ENCODE assay signal across 7 mouse cellular contexts in the genomic region with DNA sequence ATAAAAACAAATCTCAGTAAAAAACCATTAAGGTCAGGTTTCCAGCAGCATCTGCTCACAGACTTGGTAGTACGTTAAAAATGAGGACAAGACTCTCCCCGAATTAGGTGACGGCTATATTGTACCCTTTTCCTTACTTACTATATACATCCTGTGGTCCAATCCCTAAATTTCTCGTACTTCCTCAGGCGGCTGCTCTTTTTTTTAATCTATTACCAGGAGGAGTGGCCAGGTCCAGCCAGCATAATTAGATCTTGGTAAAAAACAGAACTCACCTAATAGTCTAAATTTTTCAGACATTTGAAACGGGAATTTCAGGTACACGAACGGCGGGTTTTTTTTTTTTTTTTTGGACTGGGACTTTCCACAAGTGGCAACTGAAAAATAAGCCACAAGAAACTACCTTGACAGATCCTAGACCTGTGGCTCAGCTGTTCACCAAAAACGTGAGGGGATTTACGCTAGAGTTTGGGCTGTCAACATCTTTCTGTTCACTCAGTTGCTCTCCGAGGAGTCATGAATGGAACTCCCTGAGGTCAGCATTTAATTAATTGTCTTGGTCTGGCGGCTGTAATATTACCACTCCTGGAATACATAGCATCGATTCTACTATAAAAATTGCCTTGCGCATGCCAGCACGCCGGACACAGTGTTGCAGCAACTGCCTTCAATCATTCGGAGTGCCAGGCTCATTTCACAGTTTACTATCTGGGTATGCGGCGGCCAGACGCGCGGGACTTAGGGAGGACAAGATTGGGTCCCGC. TPM values are rescaled to one million over a fixed set of nuclear protein-coding genes. Genes with fewer than 3 reads are reported as not detected.
DNase-seq lines count a peak whose midpoint lies in the region; ATAC-seq and TF ChIP-seq lines count a peak whose summit lies in the region.

No protein-coding gene starts in this region.

- H3K27me3 ChIP-seq in lung, postnatal 0 days (replicated peaks; ENCODE audit: insufficient read depth, low read length) = no peaks in the 10 kb centered on the region
- H3K27me3 ChIP-seq in limb, embryonic 12.5 days = no peaks in the 10 kb centered on the region
- H3K27me3 ChIP-seq in stomach, embryonic 14.5 days (ENCODE audit: control insufficient read depth, insufficient read depth, low read length) = no peaks in the 10 kb centered on the region

- no peak for TF ChIP-seq EP300 in lung, postnatal 0 days (IDR thresholded peaks at IDR 0.05)

- 10% methylated on average over 24 of the region's 24 CpGs for WGBS in lung, postnatal 0 days
- WGBS in limb, embryonic 12.5 days = 13% methylated on average over 24 of the region's 24 CpGs
- 14% methylated on average over 24 of the region's 24 CpGs for WGBS in stomach, embryonic 14.5 days

- TF ChIP-seq CTCF in lung, postnatal 0 days (IDR thresholded peaks at IDR 0.05) = no peak
- TF ChIP-seq CTCF in embryonic fibroblast, embryonic 13.5 days (IDR thresholded peaks at IDR 0.05; ENCODE audit: borderline replicate concordance, insufficient read depth, low read length) = no peak

- ATAC-seq in lung, postnatal 0 days = no peak
- ATAC-seq in limb, embryonic 12.5 days (ENCODE audit: insufficient number of reproducible peaks, insufficient read depth, low FRiP score, low TSS enrichment, low read depth) = no peak
- no peak for ATAC-seq in stomach, embryonic 14.5 days (ENCODE audit: insufficient number of reproducible peaks, insufficient read depth, low FRiP score, low read depth)

- no peak overlapping the region for H3K9ac ChIP-seq in lung, postnatal 0 days (replicated peaks; ENCODE audit: low read depth)
- no peak overlapping the region for H3K9ac ChIP-seq in limb, embryonic 12.5 days (replicated peaks)
- H3K9ac ChIP-seq in stomach, embryonic 14.5 days (replicated peaks; ENCODE audit: low read depth, low read length) = no peak overlapping the region

- DNase-seq in lung, postnatal 0 days (ENCODE audit: low spot score) = no peak
- DNase-seq in lung, adult 18-20 months = no peak
- DNase-seq in adrenal gland, adult 2 months = no peak
- DNase-seq in layer of hippocampus, adult 8-10 months (ENCODE audit: low spot score in 2 of 2) = no peak

- H3K36me3 ChIP-seq in lung, postnatal 0 days (ENCODE audit: insufficient read depth, low read length) = no peaks in the 10 kb centered on the region
- peaks cover 11% of the 10 kb centered on the region for H3K36me3 ChIP-seq in limb, embryonic 12.5 days
- H3K36me3 ChIP-seq in stomach, embryonic 14.5 days (ENCODE audit: control insufficient read depth, insufficient read depth, low read length) = no peaks in the 10 kb centered on the region

- peak overlapping the region; percentile 57; the same call in 1 of the 2 replicates for H3K27ac ChIP-seq in lung, postnatal 0 days (ENCODE audit: low read length)
- H3K27ac ChIP-seq in embryonic fibroblast, embryonic 13.5 days (ENCODE audit: insufficient read depth, low read length) = no peak overlapping the region
- 0 out of 2 replicates have a peak overlapping the region, but pooled peaks have one; percentile 32 for H3K27ac ChIP-seq in limb, embryonic 12.5 days
- no peak overlapping the region for H3K27ac ChIP-seq in stomach, embryonic 14.5 days (ENCODE audit: low read length)

- TF ChIP-seq POLR2A in embryonic fibroblast, embryonic 13.5 days (IDR thresholded peaks at IDR 0.05; ENCODE audit: low read depth, low read length) = 0 out of 2 replicates have a peak, but pooled peaks have one; percentile 19

- peaks cover 17% of the 10 kb centered on the region; the same call in 1 of the 2 replicates for H3K4me1 ChIP-seq in lung, postnatal 0 days (ENCODE audit: insufficient read depth, low read depth, low read length)
- H3K4me1 ChIP-seq in embryonic fibroblast, embryonic 13.5 days (ENCODE audit: control insufficient read depth, insufficient read depth, low read length) = no peaks in the 10 kb centered on the region; the same call in none of the 2 replicates
- peaks cover 41% of the 10 kb centered on the region for H3K4me1 ChIP-seq in limb, embryonic 12.5 days (replicated peaks)
- H3K4me1 ChIP-seq in stomach, embryonic 14.5 days (ENCODE audit: control insufficient read depth, insufficient read depth, low read length) = peaks cover 40% of the 10 kb centered on the region

- H3K9me3 ChIP-seq in lung, postnatal 0 days (ENCODE audit: low read length) = no peaks in the 10 kb centered on the region
- no peaks in the 10 kb centered on the region for H3K9me3 ChIP-seq in limb, embryonic 12.5 days
- no peaks in the 10 kb centered on the region for H3K9me3 ChIP-seq in stomach, embryonic 14.5 days (ENCODE audit: control insufficient read depth, low read depth, low read length)

- H3K4me2 ChIP-seq in lung, postnatal 0 days (replicated peaks; ENCODE audit: low read depth, low read length) = peak overlapping the region; percentile 64
- peak overlapping the region; percentile 97 for H3K4me2 ChIP-seq in limb, embryonic 12.5 days
- peak overlapping the region; percentile 50 for H3K4me2 ChIP-seq in stomach, embryonic 14.5 days (replicated peaks; ENCODE audit: low read depth, low read length)

- H3K4me3 ChIP-seq in lung, postnatal 0 days (ENCODE audit: low read depth, low read length) = peak overlapping the region; percentile 27; the same call in 1 of the 2 replicates
- H3K4me3 ChIP-seq in embryonic fibroblast, embryonic 13.5 days (ENCODE audit: insufficient read depth, low read length) = peak overlapping the region; percentile 40
- H3K4me3 ChIP-seq in limb, embryonic 12.5 days (replicated peaks) = peak overlapping the region; percentile 86
- peak overlapping the region; percentile 25 for H3K4me3 ChIP-seq in stomach, embryonic 14.5 days (ENCODE audit: low read depth, low read length)

RNA-seq across cellular contexts. Expression of a gene that starts 0.8 kb away (rescaled TPM):
- polyA plus RNA-seq in lung, postnatal 0 days (2015; fragmentation: Nextera tagmentation; extraction: Ambion mirVana) = 16.9 and 17.9 TPM in 2 replicates
- polyA plus RNA-seq in embryonic fibroblast, embryonic 13.5 days (2011; ENCODE audit: insufficient read length, low read depth, missing spikeins) = 18.6 and 25.3 TPM in 2 replicates
- 42.6 and 47.2 TPM in 2 replicates for polyA plus RNA-seq in limb, embryonic 12.5 days (2016; fragmentation: Nextera tagmentation; extraction: Ambion mirVana)
- 24.7 and 27.2 TPM in 2 replicates for polyA plus RNA-seq in stomach, embryonic 14.5 days (2014; fragmentation: Nextera tagmentation; extraction: Ambion mirVana)
- 10 to 100 TPM; 29.2 to 32.5 TPM for total RNA-seq in adrenal gland, adult 2 months (2021)
- 26.4 and 29.8 TPM in 2 replicates for polyA plus RNA-seq in adrenal gland, adult 2 months (2012; rRNA removed)
- total RNA-seq in layer of hippocampus, adult 8-10 months (2022) = 10 to 100 TPM; 49.4 to 61.5 (median 52.8) TPM

RNA-seq across cellular contexts. Expression of a gene that starts 2.1 kb away (rescaled TPM):
- polyA plus RNA-seq in lung, postnatal 0 days (2015; fragmentation: Nextera tagmentation; extraction: Ambion mirVana) = 12.7 and 13.9 TPM in 2 replicates
- 28.4 and 32.0 TPM in 2 replicates for polyA plus RNA-seq in embryonic fibroblast, embryonic 13.5 days (2011; ENCODE audit: insufficient read length, low read depth, missing spikeins)
- 33.0 and 36.1 TPM in 2 replicates for polyA plus RNA-seq in limb, embryonic 12.5 days (2016; fragmentation: Nextera tagmentation; extraction: Ambion mirVana)
- polyA plus RNA-seq in stomach, embryonic 14.5 days (2014; fragmentation: Nextera tagmentation; extraction: Ambion mirVana) = 15.3 and 16.0 TPM in 2 replicates
- 10 to 100 TPM; 29.1 to 30.1 TPM for total RNA-seq in adrenal gland, adult 2 months (2021)
- polyA plus RNA-seq in adrenal gland, adult 2 months (2012; rRNA removed) = 33.8 and 38.2 TPM in 2 replicates
- total RNA-seq in layer of hippocampus, adult 8-10 months (2022) = 10 to 100 TPM; 43.5 to 54.0 (median 46.4) TPM

RNA-seq across cellular contexts. Expression of a gene that starts 19.2 kb away (rescaled TPM):
- polyA plus RNA-seq in lung, postnatal 0 days (2015; fragmentation: Nextera tagmentation; extraction: Ambion mirVana) = 167 and 168 TPM in 2 replicates
- 131 and 148 TPM in 2 replicates for polyA plus RNA-seq in embryonic fibroblast, embryonic 13.5 days (2011; ENCODE audit: insufficient read length, low read depth, missing spikeins)
- polyA plus RNA-seq in limb, embryonic 12.5 days (2016; fragmentation: Nextera tagmentation; extraction: Ambion mirVana) = 217 and 238 TPM in 2 replicates
- polyA plus RNA-seq in stomach, embryonic 14.5 days (2014; fragmentation: Nextera tagmentation; extraction: Ambion mirVana) = 236 and 237 TPM in 2 replicates
- total RNA-seq in adrenal gland, adult 2 months (2021) = 100 to 1,000 TPM in 1 of 2 experiments, 10 to 100 TPM in 1; 93.3 to 114 TPM
- polyA plus RNA-seq in adrenal gland, adult 2 months (2012; rRNA removed) = 11.0 and 13.7 TPM in 2 replicates
- 100 to 1,000 TPM in 3 of 4 experiments, 10 to 100 TPM in 1; 89.4 to 103 (median 101) TPM for total RNA-seq in layer of hippocampus, adult 8-10 months (2022)

RNA-seq across cellular contexts. Expression of a gene that starts 30.8 kb away (rescaled TPM):
- 43.5 and 45.3 TPM in 2 replicates for polyA plus RNA-seq in lung, postnatal 0 days (2015; fragmentation: Nextera tagmentation; extraction: Ambion mirVana)
- 16.2 and 19.9 TPM in 2 replicates for polyA plus RNA-seq in embryonic fibroblast, embryonic 13.5 days (2011; ENCODE audit: insufficient read length, low read depth, missing spikeins)
- 49.9 and 57.6 TPM in 2 replicates for polyA plus RNA-seq in limb, embryonic 12.5 days (2016; fragmentation: Nextera tagmentation; extraction: Ambion mirVana)
- polyA plus RNA-seq in stomach, embryonic 14.5 days (2014; fragmentation: Nextera tagmentation; extraction: Ambion mirVana) = 45.0 and 49.5 TPM in 2 replicates
- 10 to 100 TPM; 14.0 to 26.9 TPM for total RNA-seq in adrenal gland, adult 2 months (2021)
- 6.9 and 13.2 TPM in 2 replicates for polyA plus RNA-seq in adrenal gland, adult 2 months (2012; rRNA removed)
- total RNA-seq in layer of hippocampus, adult 8-10 months (2022) = 10 to 100 TPM; 34.6 to 45.5 (median 38.6) TPM

RNA-seq across cellular contexts. Expression of a gene that starts 31.1 kb away (rescaled TPM):
- polyA plus RNA-seq in lung, postnatal 0 days (2015; fragmentation: Nextera tagmentation; extraction: Ambion mirVana) = 1.2 and 1.3 TPM in 2 replicates
- 1.3 and 2.2 TPM in 2 replicates for polyA plus RNA-seq in embryonic fibroblast, embryonic 13.5 days (2011; ENCODE audit: insufficient read length, low read depth, missing spikeins)
- polyA plus RNA-seq in limb, embryonic 12.5 days (2016; fragmentation: Nextera tagmentation; extraction: Ambion mirVana) = 2.1 and 2.5 TPM in 2 replicates
- polyA plus RNA-seq in stomach, embryonic 14.5 days (2014; fragmentation: Nextera tagmentation; extraction: Ambion mirVana) = 1.6 and 3.0 TPM in 2 replicates
- 1 to 10 TPM; 1.3 to 1.6 TPM for total RNA-seq in adrenal gland, adult 2 months (2021)
- polyA plus RNA-seq in adrenal gland, adult 2 months (2012; rRNA removed) = 0.43 and 0.61 TPM in 2 replicates
- 10 to 100 TPM in 3 of 4 experiments, 1 to 10 TPM in 1; 8.8 to 12.5 (median 11.6) TPM for total RNA-seq in layer of hippocampus, adult 8-10 months (2022)

Comparison
In these comparisons a context has a peak if more than half of its experiments do, and no peak if none do; other contexts are left out.
1. H3K27ac ChIP-seq: peak in lung, postnatal 0 days (single experiment) and limb, embryonic 12.5 days (single experiment); none in embryonic fibroblast, embryonic 13.5 days (single experiment) and stomach, embryonic 14.5 days (single experiment).
2. H3K4me3 ChIP-seq: peak in every context shown above with its lines; median percentile 86 in limb, embryonic 12.5 days; 40 in embryonic fibroblast, embryonic 13.5 days; 27 in lung, postnatal 0 days; 25 in stomach, embryonic 14.5 days.
3. Peak in every context shown above with its lines, with median percentiles within 50 percentile points of each other: H3K4me2 ChIP-seq.